Mouse (Mus musculus) T-helper 17 cell (primary cell): ENCODE measurements at regions not wholly inside any gene's neighbourhood (a gene's known extent, or its start where the extent isn't known, plus 50 kb on each side); places are given as distances from the start of the nearest gene placed in this dataset.

ENCODE experiments used
- in situ Hi-C, 2 experiments: fragments of 300-600 bp; cut with MboI, MseI; formaldehyde crosslinking; loops; 1 replicate in 1 of 2; 2 replicates in 1 of 2; pipeline ENCODE4 v1.15.1; 2025; ENCODE audit warnings: high pct_unique_total_duplicates in 2 of 2

- in situ Hi-C loops: loop anchor here in 1 of 2 experiments (25.0 kb wide), 1 partner anchor 1402 kb away; no protein-coding TSS in a partner anchor
Observed at GRCm38 (mm10) chr15:59709925-59710324, 306.5 kb downstream of the 4933412E24Rik start.

- in situ Hi-C loops: loop anchor here in 1 of 2 experiments (25.0 kb wide), 1 partner anchor 1404 kb away; no protein-coding TSS in a partner anchor
Observed at GRCm38 (mm10) chr15:59708402-59708801, 308.0 kb downstream of the 4933412E24Rik start.

GRCm38 (mm10) chr15:59707081-59707480 is 309.3 kb downstream of the 4933412E24Rik start:
- in situ Hi-C loops: loop anchor here in 1 of 2 experiments (25.0 kb wide), 1 partner anchor 1405 kb away; no protein-coding TSS in a partner anchor
